Mouse (Mus musculus) myocyte (in vitro differentiated cells): ENCODE data around the gene Bcl2l11. TPM values are rescaled to one million over a fixed set of nuclear protein-coding genes. Genes with fewer than 3 reads are reported as not detected.

ENCODE experiments used
- H3K27me3 ChIP-seq: one replicate; pipeline ENCODE4 v1.6.1; 2011; ENCODE audit not compliant: control insufficient read depth, insufficient read depth, insufficient read length
- H3K36me3 ChIP-seq: one replicate; pipeline ENCODE4 v1.6.1; 2011; ENCODE audit not compliant: control insufficient read depth, insufficient read depth
- H3K4me2 ChIP-seq: one replicate; pipeline ENCODE4 v1.6.1; 2011; ENCODE audit warnings: low read depth, control low read depth
- H3K4me3 ChIP-seq: one replicate; pipeline ENCODE4 v1.5.1; 2011; ENCODE audit warnings: mild to moderate bottlenecking, control low read depth, moderate library complexity
- H3K79me2 ChIP-seq: one replicate; pipeline ENCODE4 v1.6.1; 2011; ENCODE audit not compliant: control insufficient read depth, insufficient read depth
- H3ac ChIP-seq: one replicate; pipeline ENCODE4 v1.6.1; 2011; ENCODE audit not compliant: control insufficient read depth, insufficient read length
- CEBPB ChIP-seq: IDR thresholded peaks from 2 replicates; pipeline ENCODE4 v1.6.1; 2011; ENCODE audit warnings: mild to moderate bottlenecking, moderate library complexity; ENCODE audit not compliant: poor library complexity, insufficient read depth, severe bottlenecking
- E2F4 ChIP-seq: IDR thresholded peaks from one replicate; pipeline ENCODE4 v1.6.1; 2011; ENCODE audit warnings: mild to moderate bottlenecking, control low read depth, moderate library complexity; ENCODE audit not compliant: insufficient read depth
- MAX ChIP-seq: IDR thresholded peaks from one replicate; pipeline ENCODE4 v1.6.1; 2011; ENCODE audit warnings: low read depth, mild to moderate bottlenecking, control low read depth
- MYOD1 ChIP-seq, 3 experiments: IDR thresholded peaks; one replicate each; pipeline ENCODE4 v1.6.1; 2011; ENCODE audit warnings: control low read depth in 2 of 3, low read depth in 2 of 3, mild to moderate bottlenecking in 2 of 3, moderate library complexity in 1 of 3; ENCODE audit not compliant: insufficient read length in 2 of 3, control insufficient read depth in 1 of 3
- MYOG ChIP-seq, 3 experiments: IDR thresholded peaks; one replicate each; pipeline ENCODE4 v1.6.1; 2011; ENCODE audit warnings: control low read depth in 2 of 3, low read depth in 2 of 3, mild to moderate bottlenecking in 2 of 3; ENCODE audit not compliant: insufficient read length in 2 of 3, control insufficient read depth in 1 of 3, insufficient read depth in 1 of 3
- POLR2A ChIP-seq: IDR thresholded peaks from one replicate; pipeline ENCODE4 v1.6.1; 2011; ENCODE audit warnings: low read depth, mild to moderate bottlenecking, control low read depth, moderate library complexity; ENCODE audit not compliant: insufficient read length
- POLR2AphosphoS2 ChIP-seq: IDR thresholded peaks from one replicate; pipeline ENCODE4 v1.6.1; 2011; ENCODE audit warnings: low read depth, control low read depth; ENCODE audit not compliant: insufficient read length
- REST ChIP-seq: IDR thresholded peaks from one replicate; pipeline ENCODE4 v1.6.1; 2011; ENCODE audit warnings: mild to moderate bottlenecking, control low read depth, moderate library complexity; ENCODE audit not compliant: insufficient read depth, insufficient read length
- SRF ChIP-seq: IDR thresholded peaks from one replicate; pipeline ENCODE4 v1.6.1; 2011; ENCODE audit warnings: low read depth; ENCODE audit not compliant: control insufficient read depth, insufficient read length
- TCF12 ChIP-seq: IDR thresholded peaks from one replicate; pipeline ENCODE4 v1.6.1; 2011; ENCODE audit warnings: mild to moderate bottlenecking, control low read depth; ENCODE audit not compliant: poor library complexity, insufficient read depth, severe bottlenecking
- TCF3 ChIP-seq: IDR thresholded peaks from one replicate; pipeline ENCODE4 v1.6.1; 2011; ENCODE audit warnings: low read depth, control low read depth; ENCODE audit not compliant: insufficient read length
- USF1 ChIP-seq: IDR thresholded peaks from one replicate; pipeline ENCODE4 v1.6.1; 2011; ENCODE audit warnings: low read depth, mild to moderate bottlenecking, control low read depth, moderate library complexity
- polyA plus RNA-seq: library from polyadenylated mRNA; unstranded; fragments of >200 nt; fragmentation: generic; extraction: Trizol; gene quantifications from one replicate; pipeline ENCODE4 v1.2.1, GENCODE M21; 2012; ENCODE audit warnings: missing spikeins

The Bcl2l11 gene
- polyA plus RNA-seq, 1 experiment: 4.9 TPM

- H3K4me2 ChIP-seq: no peak overlapping the region
- no peak overlapping the region for H3K4me3 ChIP-seq
- H3K27me3 ChIP-seq: no peaks in the 10 kb centered on the region
- no peaks in the 10 kb centered on the region for H3K36me3 ChIP-seq
- TF ChIP-seq USF1 (no peak), SRF (no peak), TCF3 (no peak), REST (no peak), CEBPB (no peak), POLR2A (no peak), MYOD1 (IDR thresholded peaks at IDR 0.05; ENCODE audit: control insufficient read depth in 1 of 3, insufficient read length in 2 of 3, low read depth in 2 of 3) (no peak), MAX (no peak), MYOG (IDR thresholded peaks at IDR 0.05; ENCODE audit: control insufficient read depth in 1 of 3, insufficient read depth in 1 of 3, insufficient read length in 2 of 3, low read depth in 2 of 3) (no peak), POLR2AphosphoS2 (no peak), E2F4 (no peak), TCF12 (no peak)
- no peaks in the 10 kb centered on the region for H3K79me2 ChIP-seq
- H3ac ChIP-seq: no peak overlapping the region
Measured at GRCm38 (mm10) chr2:128134948-128135347, 9.1 kb downstream of the Bcl2l11 start.

- TF ChIP-seq SRF: no peak
- no peak for TF ChIP-seq USF1
- no peak for TF ChIP-seq MAX
- no peak for TF ChIP-seq REST
- TF ChIP-seq CEBPB: no peak
- no peak for TF ChIP-seq MYOD1 (IDR thresholded peaks at IDR 0.05; ENCODE audit: control insufficient read depth in 1 of 3, insufficient read length in 2 of 3, low read depth in 2 of 3)
- TF ChIP-seq TCF12: no peak
- TF ChIP-seq POLR2AphosphoS2: no peak
- TF ChIP-seq TCF3: no peak
- TF ChIP-seq POLR2A: no peak
- no peak for TF ChIP-seq MYOG (IDR thresholded peaks at IDR 0.05; ENCODE audit: control insufficient read depth in 1 of 3, insufficient read depth in 1 of 3, insufficient read length in 2 of 3, low read depth in 2 of 3)
- TF ChIP-seq E2F4: no peak
- Histone ChIP-seq H3K4me2 (no peak overlapping the region), H3K36me3 (no peaks in the 10 kb centered on the region)
Measured at GRCm38 (mm10) chr2:128136769-128137433, 11.1 kb downstream of the Bcl2l11 start.

GRCm38 (mm10) chr2:128137480-128138276, 11.8 kb downstream of the Bcl2l11 start:
- Histone ChIP-seq H3K79me2 (no peaks in the 10 kb centered on the region), H3ac (no peak overlapping the region), H3K4me3 (no peak overlapping the region), H3K36me3 (no peaks in the 10 kb centered on the region), H3K4me2 (no peak overlapping the region), H3K27me3 (no peaks in the 10 kb centered on the region)
- no peak for TF ChIP-seq POLR2AphosphoS2
- no peak for TF ChIP-seq POLR2A
- TF ChIP-seq MYOG (IDR thresholded peaks at IDR 0.05; ENCODE audit: control insufficient read depth in 1 of 3, insufficient read depth in 1 of 3, insufficient read length in 2 of 3, low read depth in 2 of 3): no peak
- TF ChIP-seq SRF: no peak
- TF ChIP-seq MYOD1 (IDR thresholded peaks at IDR 0.05; ENCODE audit: control insufficient read depth in 1 of 3, insufficient read length in 2 of 3, low read depth in 2 of 3): no peak
- no peak for TF ChIP-seq TCF3
- no peak for TF ChIP-seq USF1
- no peak for TF ChIP-seq CEBPB
- no peak for TF ChIP-seq REST

More at GRCm38 (mm10) chr2:128136769-128137433, 11.1 kb downstream of the Bcl2l11 start:
- Histone ChIP-seq H3K27me3 (no peaks in the 10 kb centered on the region), H3ac (no peak overlapping the region), H3K79me2 (no peaks in the 10 kb centered on the region), H3K4me3 (no peak overlapping the region)

GRCm38 (mm10) chr2:128138924-128139323, 13.1 kb downstream of the Bcl2l11 start:
- no peak overlapping the region for H3ac ChIP-seq
- H3K4me2 ChIP-seq: no peak overlapping the region
- H3K4me3 ChIP-seq: no peak overlapping the region
- H3K27me3 ChIP-seq: no peaks in the 10 kb centered on the region
- H3K79me2 ChIP-seq: no peaks in the 10 kb centered on the region
- no peaks in the 10 kb centered on the region for H3K36me3 ChIP-seq
- no peak for TF ChIP-seq SRF
- no peak for TF ChIP-seq MYOG (IDR thresholded peaks at IDR 0.05; ENCODE audit: control insufficient read depth in 1 of 3, insufficient read depth in 1 of 3, insufficient read length in 2 of 3, low read depth in 2 of 3)
- no peak for TF ChIP-seq TCF3
- TF ChIP-seq POLR2AphosphoS2: no peak
- TF ChIP-seq POLR2A: no peak
- TF ChIP-seq MAX: no peak
- no peak for TF ChIP-seq REST
- no peak for TF ChIP-seq USF1
- TF ChIP-seq TCF12: no peak
- TF ChIP-seq MYOD1 (IDR thresholded peaks at IDR 0.05; ENCODE audit: control insufficient read depth in 1 of 3, insufficient read length in 2 of 3, low read depth in 2 of 3): no peak
- TF ChIP-seq E2F4: no peak
- TF ChIP-seq CEBPB: no peak
